Mouse (Mus musculus) CH12.LX (cell line): ENCODE data around the gene Tnp1.

Experiments used
- CTCF ChIP-seq, 2 experiments: IDR thresholded peaks in 1 of 2; conservative IDR thresholded peaks in 1 of 2; 2 replicates each; pipeline ENCODE4 v1.5.1; 2011 to 2012; ENCODE audit warnings: low read depth in 2 of 2, low read length in 2 of 2, improper control_type of control experiment in 1 of 2, inconsistent platforms in 1 of 2, mild to moderate bottlenecking in 1 of 2, moderate library complexity in 1 of 2
- ZKSCAN1 ChIP-seq: IDR thresholded peaks from 2 replicates; pipeline ENCODE4 v1.6.1; 2012; ENCODE audit warnings: low read depth, inconsistent platforms, low read length, improper control_type of control experiment, borderline replicate concordance

- TF ChIP-seq ZKSCAN1 (no peak), CTCF (conservative IDR thresholded peaks at IDR 0.05 in 1 of 2, IDR thresholded peaks at IDR 0.05 in 1 of 2; ENCODE audit: low read depth in 2 of 2, low read length in 2 of 2) (no peak)
These were observed 23.5 kb downstream of the Tnp1 start for GRCm38 (mm10) chr1:72992209-72992608.
